Mouse (Mus musculus) limb, embryonic 15.5 days (tissue): ENCODE data around the gene Mfap1b. TPM values are rescaled to one million over a fixed set of nuclear protein-coding genes. Genes with fewer than 3 reads are reported as not detected.

Source experiments
- ATAC-seq: fragments of 200-750 bp; cut with Nextera tagmentation; 2 replicates; pipeline ENCODE4 v1.8.0; 2017; ENCODE audit warnings: low read depth, moderate TSS enrichment; ENCODE audit not compliant: insufficient number of reproducible peaks, low FRiP score, low TSS enrichment
- H3K27ac ChIP-seq: fragments of 300-500 bp; sonication (generic); 2 replicates; pipeline ENCODE4 v1.5.1; 2015; ENCODE audit warnings: moderate library complexity, mild to moderate bottlenecking, inconsistent platforms
- H3K27me3 ChIP-seq: fragments of 300-500 bp; sonication (generic); 2 replicates; pipeline ENCODE4 v1.6.1; 2015; ENCODE audit warnings: inconsistent platforms
- H3K36me3 ChIP-seq: fragments of 300-500 bp; sonication (generic); 2 replicates; pipeline ENCODE4 v1.6.1; 2015; ENCODE audit warnings: inconsistent platforms
- H3K4me1 ChIP-seq: fragments of 300-500 bp; sonication (generic); 2 replicates; pipeline ENCODE4 v1.6.1; 2015; ENCODE audit warnings: inconsistent platforms
- H3K4me2 ChIP-seq: fragments of 300-500 bp; sonication (generic); 2 replicates; pipeline ENCODE4 v1.6.1; 2015; ENCODE audit warnings: mild to moderate bottlenecking, inconsistent platforms
- H3K4me3 ChIP-seq: fragments of 300-500 bp; sonication (generic); 2 replicates; pipeline ENCODE4 v1.5.1; 2015; ENCODE audit warnings: mild to moderate bottlenecking, inconsistent platforms
- H3K9ac ChIP-seq: fragments of 300-500 bp; sonication (generic); 2 replicates; pipeline ENCODE4 v1.6.1; 2015; ENCODE audit warnings: inconsistent platforms
- H3K9me3 ChIP-seq: fragments of 300-500 bp; sonication (generic); 2 replicates; pipeline ENCODE4 v1.6.1; 2016; ENCODE audit warnings: inconsistent platforms
- WGBS: fragments of 180-500 bp; shearing (Covaris S2); methylation state at CpG from one replicate; pipeline ENCODE4 v1.1.7; 2015; 5-methylcytosine and 5-hydroxymethylcytosine counted together
- polyA plus RNA-seq: library from polyadenylated mRNA; unstranded; fragments of >200 nt; fragmentation: Nextera tagmentation; extraction: Ambion mirVana; gene quantifications from 2 replicates; pipeline ENCODE4 v1.2.1, GENCODE M21; 2015

Mfap1b gene
- polyA plus RNA-seq, 1 experiment from 2014 or later = 61.3 TPM

DNA sequence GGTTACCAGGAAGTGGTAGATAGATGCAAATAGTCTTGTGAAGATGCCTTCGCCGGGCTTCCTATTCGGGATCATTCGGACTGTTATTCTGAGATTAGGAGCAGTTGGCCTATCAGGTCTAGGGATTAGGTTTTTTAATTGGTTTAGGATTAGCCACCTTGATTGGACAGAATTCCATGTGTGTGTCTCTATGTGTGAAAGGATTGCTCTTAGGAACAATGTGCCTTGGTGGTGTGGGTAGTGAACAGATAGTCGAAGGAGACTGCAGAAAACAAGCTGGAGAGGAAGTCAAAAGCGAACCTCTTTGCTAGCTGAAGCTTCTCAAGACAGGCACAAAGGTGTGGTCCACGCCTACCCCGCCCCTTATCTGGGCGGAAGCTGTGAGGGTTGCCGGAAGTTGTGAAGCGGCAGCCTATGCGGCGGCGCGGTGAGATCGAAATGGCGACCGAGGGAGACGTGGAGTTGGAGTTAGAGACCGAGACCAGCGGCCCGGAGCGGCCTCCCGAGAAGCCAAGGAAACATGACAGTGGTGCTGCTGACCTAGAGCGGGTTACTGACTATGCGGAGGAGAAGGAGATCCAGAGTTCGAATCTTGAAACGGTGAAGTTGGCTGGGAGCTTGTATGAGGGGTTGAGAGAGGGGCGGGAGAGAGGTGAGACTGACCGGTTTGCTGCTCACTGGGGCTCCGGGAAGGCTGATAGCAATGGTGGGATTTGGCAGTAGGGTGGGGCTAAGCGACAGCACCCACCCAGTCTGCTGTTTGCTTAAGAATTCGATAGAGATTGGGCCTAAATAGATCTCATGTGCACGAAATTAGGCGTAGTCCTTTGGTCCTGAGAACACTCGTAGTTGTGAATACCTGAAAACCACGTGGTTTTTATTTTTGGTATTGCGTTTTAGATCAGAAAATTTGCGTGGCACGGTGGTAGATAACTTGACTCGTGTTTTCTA is 16.9 kb downstream of the Mfap1b start, which contains the start of gene Serinc4:
TSS of gene Serinc4 (minus strand) at position 90 of the 951 bp plus-strand sequence.
- 4% methylated on average over 41 of the region's 41 CpGs for WGBS
- Histone ChIP-seq H3K27me3 (no peaks in the 10 kb centered on the region), H3K36me3 (peaks cover 35% of the 10 kb centered on the region), H3K4me3 (peak within 1 kb of the TSS; percentile 69), H3K27ac (peak within 1 kb of the TSS; percentile 83), H3K4me1 (peaks cover 15% of the 10 kb centered on the region), H3K9me3 (no peaks in the 10 kb centered on the region), H3K4me2 (peak within 1 kb of the TSS; percentile 46), H3K9ac (peak within 1 kb of the TSS; percentile 61)
- ATAC-seq = peak; percentile 79; the same call in 1 of the 2 replicates

DNA sequence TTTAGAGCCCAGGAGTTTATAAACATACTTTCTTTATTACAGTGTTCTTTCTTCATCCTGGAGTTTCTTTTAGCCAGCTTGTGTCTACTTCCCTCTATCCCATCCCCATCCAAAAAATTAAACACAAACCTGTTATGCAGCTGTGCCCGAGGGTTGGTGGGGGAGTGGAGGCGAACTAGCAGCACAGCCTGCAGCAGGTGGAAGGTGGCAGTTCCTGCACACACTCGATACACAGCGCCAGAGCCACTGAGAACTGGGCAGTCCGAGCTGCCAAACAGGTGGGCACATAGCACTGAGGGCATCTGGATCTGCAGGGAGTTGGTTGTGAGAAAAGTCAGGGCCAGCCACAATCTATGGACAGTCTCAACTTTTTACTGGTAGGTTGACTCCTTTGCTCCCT is 18.3 kb downstream of the Mfap1b start:
- H3K27ac ChIP-seq = no peak overlapping the region
- peaks cover 19% of the 10 kb centered on the region for H3K4me1 ChIP-seq
- peaks cover 38% of the 10 kb centered on the region for H3K36me3 ChIP-seq
- H3K27me3 ChIP-seq = no peaks in the 10 kb centered on the region
- 69% methylated on average over 5 of the region's 5 CpGs for whole genome bisulfite sequencing
- H3K9ac ChIP-seq = no peak overlapping the region
- no peak overlapping the region for H3K4me3 ChIP-seq
- H3K4me2 ChIP-seq = no peak overlapping the region
- no peaks in the 10 kb centered on the region for H3K9me3 ChIP-seq
- no peak for ATAC-seq

GRCm38 (mm10) chr2:121453917-121454316 is 19.9 kb downstream of the Mfap1b start:
- Histone ChIP-seq H3K27ac (no peak overlapping the region), H3K36me3 (peaks cover 26% of the 10 kb centered on the region), H3K9me3 (no peaks in the 10 kb centered on the region), H3K4me1 (peaks cover 24% of the 10 kb centered on the region), H3K4me3 (no peak overlapping the region), H3K4me2 (no peak overlapping the region), H3K27me3 (no peaks in the 10 kb centered on the region), H3K9ac (no peak overlapping the region)
- 86% methylated on average over 6 of the region's 6 CpGs for WGBS
- no peak for ATAC-seq

- ATAC-seq = no peak
- H3K4me3 ChIP-seq = 0 out of 2 replicates have a peak within 1 kb of the TSS, but pooled peaks have one; percentile 9
- H3K36me3 ChIP-seq = peaks cover 20% of the 10 kb centered on the region
- no peak within 1 kb of the TSS for H3K4me2 ChIP-seq
- H3K27me3 ChIP-seq = no peaks in the 10 kb centered on the region
- H3K9ac ChIP-seq = no peak within 1 kb of the TSS
- WGBS = 66% methylated on average over 4 of the region's 4 CpGs
- no peaks in the 10 kb centered on the region for H3K9me3 ChIP-seq
- no peak within 1 kb of the TSS for H3K27ac ChIP-seq
- peaks cover 26% of the 10 kb centered on the region for H3K4me1 ChIP-seq
These were observed 20.9 kb downstream of the Mfap1b start, which contains the start of gene Hypk for GRCm38 (mm10) chr2:121452990-121453389. Gene Hypk (plus strand): TSS chr2:121453290.

DNA sequence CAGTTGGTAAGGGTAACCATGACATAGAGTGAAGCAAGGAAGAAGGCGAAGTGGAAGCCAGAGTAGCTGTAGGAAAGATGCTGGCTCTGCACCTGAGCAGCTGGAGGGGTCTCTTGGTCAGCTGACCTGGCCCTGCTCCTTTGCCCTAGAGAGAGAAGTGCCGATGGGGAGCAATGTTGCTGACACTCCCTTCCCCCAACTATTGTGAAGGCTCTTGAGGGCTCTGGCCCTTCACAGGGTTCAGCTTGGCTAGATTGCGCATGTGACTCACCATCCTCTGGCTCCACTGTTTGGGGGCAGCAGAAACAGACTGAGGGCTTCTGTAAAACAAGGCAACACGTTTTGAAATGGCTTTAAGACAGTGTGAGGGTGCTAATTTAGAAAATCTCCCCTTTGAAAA is 21.5 kb downstream of the Mfap1b start:
- H3K4me3 ChIP-seq = 0 out of 2 replicates have a peak overlapping the region, but pooled peaks have one; percentile 9
- H3K27ac ChIP-seq = no peak overlapping the region
- H3K9me3 ChIP-seq = no peaks in the 10 kb centered on the region
- H3K4me1 ChIP-seq = peaks cover 26% of the 10 kb centered on the region
- no peak for ATAC-seq
- no peak overlapping the region for H3K4me2 ChIP-seq
- WGBS = 78% methylated on average over 4 of the region's 4 CpGs
- peaks cover 20% of the 10 kb centered on the region for H3K36me3 ChIP-seq
- H3K9ac ChIP-seq = no peak overlapping the region
- no peaks in the 10 kb centered on the region for H3K27me3 ChIP-seq

- ATAC-seq = no peak
- H3K36me3 ChIP-seq = peaks cover 20% of the 10 kb centered on the region
- no peaks in the 10 kb centered on the region for H3K9me3 ChIP-seq
These were observed 23.8 kb downstream of the Mfap1b start for GRCm38 (mm10) chr2:121450093-121450492.

GRCm38 (mm10) chr2:121449545-121450011 is 24.3 kb downstream of the Mfap1b start:
- Histone ChIP-seq H3K27me3 (no peaks in the 10 kb centered on the region), H3K36me3 (peaks cover 20% of the 10 kb centered on the region), H3K9me3 (no peaks in the 10 kb centered on the region), H3K4me2 (peak overlapping the region; percentile 72), H3K4me3 (peak overlapping the region; percentile 99), H3K4me1 (peaks cover 20% of the 10 kb centered on the region), H3K27ac (peak overlapping the region; percentile 98), H3K9ac (peak overlapping the region; percentile 100)
- under 1% methylated on average over 53 of the region's 54 CpGs for WGBS
- ATAC-seq = peak; percentile 15; the same call in 1 of the 2 replicates

More at GRCm38 (mm10) chr2:121450093-121450492, 23.8 kb downstream of the Mfap1b start:
- Histone ChIP-seq H3K4me1 (peaks cover 20% of the 10 kb centered on the region), H3K27ac (peak overlapping the region; percentile 98), H3K4me3 (peak overlapping the region; percentile 99), H3K27me3 (no peaks in the 10 kb centered on the region), H3K9ac (peak overlapping the region; percentile 100), H3K4me2 (peak overlapping the region; percentile 72)
- WGBS = 6% methylated on average over 7 of the region's 7 CpGs

- Histone ChIP-seq H3K4me2 (peak within 1 kb of the TSS; percentile 72), H3K9me3 (no peaks in the 10 kb centered on the region), H3K4me3 (peak within 1 kb of the TSS; percentile 99), H3K9ac (peak within 1 kb of the TSS; percentile 100), H3K27ac (peak within 1 kb of the TSS; percentile 98), H3K36me3 (peaks cover 20% of the 10 kb centered on the region), H3K4me1 (peaks cover 20% of the 10 kb centered on the region), H3K27me3 (no peaks in the 10 kb centered on the region)
- peak; percentile 98 for ATAC-seq
- under 1% methylated on average over 67 of the region's 74 CpGs for WGBS
These were observed 24.9 kb downstream of the Mfap1b start, which contains the start of gene Serf2 for GRCm38 (mm10) chr2:121448739-121449535. Gene Serf2 (plus strand): TSS chr2:121449195.

- H3K36me3 ChIP-seq = peaks cover 13% of the 10 kb centered on the region
- H3K27ac ChIP-seq = peak overlapping the region; percentile 97
- H3K9me3 ChIP-seq = no peaks in the 10 kb centered on the region
- ATAC-seq = no peak
- H3K4me1 ChIP-seq = peaks cover 21% of the 10 kb centered on the region
- H3K4me3 ChIP-seq = peak overlapping the region; percentile 99
- H3K4me2 ChIP-seq = peak overlapping the region; percentile 72
- peak overlapping the region; percentile 63; the same call in 1 of the 2 replicates for H3K9ac ChIP-seq
- 14% methylated on average over 9 of the region's 9 CpGs for WGBS
- H3K27me3 ChIP-seq = no peaks in the 10 kb centered on the region
These were observed 25.7 kb downstream of the Mfap1b start for GRCm38 (mm10) chr2:121448136-121448535.

GRCm38 (mm10) chr2:121447006-121447405 is 26.9 kb downstream of the Mfap1b start:
- ATAC-seq = no peak
- 76% methylated on average over 3 of the region's 3 CpGs for WGBS
- Histone ChIP-seq H3K9me3 (no peaks in the 10 kb centered on the region), H3K4me2 (no peak overlapping the region), H3K27ac (no peak overlapping the region), H3K4me1 (peaks cover 28% of the 10 kb centered on the region), H3K4me3 (no peak overlapping the region), H3K36me3 (peaks cover 4% of the 10 kb centered on the region), H3K9ac (no peak overlapping the region), H3K27me3 (0 out of 2 replicates have a peak, but pooled peaks cover 2% of the 10 kb centered on the region)

DNA sequence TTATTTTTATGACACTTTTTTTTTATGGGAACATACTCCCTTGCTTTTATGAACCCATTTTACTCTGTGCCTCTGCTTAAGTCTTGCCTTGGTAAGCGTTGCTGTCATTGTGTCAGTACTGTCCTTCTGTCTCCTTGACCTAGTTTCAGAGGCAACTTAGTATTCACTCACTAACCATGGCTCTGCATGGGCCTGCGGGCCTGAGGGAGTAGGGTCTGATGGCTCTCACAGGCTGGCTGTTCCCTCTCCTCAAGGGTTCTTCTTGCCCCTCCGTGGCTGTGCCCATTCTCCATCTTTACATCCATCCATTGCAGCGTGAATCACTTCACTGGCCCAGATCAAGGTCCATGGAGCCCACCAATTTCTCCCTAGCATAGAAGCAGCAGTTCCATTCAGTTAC is 27.4 kb downstream of the Mfap1b start:
- peaks cover 33% of the 10 kb centered on the region for H3K4me1 ChIP-seq
- ATAC-seq = no peak
- 0 out of 2 replicates have a peak, but pooled peaks cover 3% of the 10 kb centered on the region for H3K27me3 ChIP-seq
- H3K4me3 ChIP-seq = no peak overlapping the region
- no peak overlapping the region for H3K4me2 ChIP-seq
- WGBS = 81% methylated on average over 4 of the region's 4 CpGs
- no peak overlapping the region for H3K9ac ChIP-seq
- no peaks in the 10 kb centered on the region for H3K9me3 ChIP-seq
- peaks cover 3% of the 10 kb centered on the region for H3K36me3 ChIP-seq
- no peak overlapping the region for H3K27ac ChIP-seq
